Mouse (Mus musculus): ENCODE data around the gene Gatad2b. TPM values are rescaled to one million over a fixed set of nuclear protein-coding genes. Genes with fewer than 3 reads are reported as not detected.

Gatad2b gene
- polyA plus RNA-seq, 1 experiment from 2014 or later, result 14.1 TPM

GRCm38 (mm10) chr3:90376247-90376585 lies 83.2 kb downstream of the Gatad2b start:
- peak; percentile 85 for DNase-seq (ENCODE audit: low spot score)
- H3K27me3 ChIP-seq (ENCODE audit: low read depth, poor library complexity, severe bottlenecking), result no peaks in the 10 kb centered on the region; the same call in 1 of the 2 replicates
- no peaks in the 10 kb centered on the region for H3K36me3 ChIP-seq
- peak overlapping the region; percentile 79 for H3K27ac ChIP-seq (replicated peaks)
- no peaks in the 10 kb centered on the region for H3K9me3 ChIP-seq (replicated peaks)
- H3K4me1 ChIP-seq, result peaks cover 35% of the 10 kb centered on the region
- H3K4me3 ChIP-seq, result peak overlapping the region; percentile 9; the same call in 1 of the 2 replicates
- WGBS, result 40% methylated on average over 1 of the region's 1 CpGs

- 87% methylated on average over 5 of the region's 5 CpGs for WGBS
- H3K9me3 ChIP-seq (replicated peaks), result no peaks in the 10 kb centered on the region
Measured at GRCm38 (mm10) chr3:90378496-90378895, 85.5 kb downstream of the Gatad2b start.

GRCm38 (mm10) chr3:90381727-90382126 lies 88.7 kb downstream of the Gatad2b start:
- peaks cover 22% of the 10 kb centered on the region for H3K36me3 ChIP-seq
- no peaks in the 10 kb centered on the region for H3K9me3 ChIP-seq (replicated peaks)
- no peak overlapping the region for H3K4me3 ChIP-seq
- H3K4me1 ChIP-seq, result peaks cover 26% of the 10 kb centered on the region
- 75% methylated on average over 11 of the region's 11 CpGs for WGBS
- H3K27ac ChIP-seq (replicated peaks), result no peak overlapping the region
- H3K27me3 ChIP-seq (ENCODE audit: low read depth, poor library complexity, severe bottlenecking), result no peaks in the 10 kb centered on the region; the same call in 1 of the 2 replicates
- no peak for DNase-seq (ENCODE audit: low spot score)

More at GRCm38 (mm10) chr3:90378496-90378895, 85.5 kb downstream of the Gatad2b start:
- H3K4me1 ChIP-seq, result peaks cover 35% of the 10 kb centered on the region
- no peaks in the 10 kb centered on the region; the same call in 1 of the 2 replicates for H3K27me3 ChIP-seq (ENCODE audit: low read depth, poor library complexity, severe bottlenecking)
- DNase-seq (ENCODE audit: low spot score), result no peak
- H3K27ac ChIP-seq (replicated peaks), result 0 out of 2 replicates have a peak overlapping the region, but pooled peaks have one; percentile 38
- no peak overlapping the region for H3K4me3 ChIP-seq
- no peaks in the 10 kb centered on the region for H3K36me3 ChIP-seq

GRCm38 (mm10) chr3:90383690-90384089 lies 90.7 kb downstream of the Gatad2b start:
- Histone ChIP-seq H3K27me3 (ENCODE audit: low read depth, poor library complexity, severe bottlenecking) (peaks cover 13% of the 10 kb centered on the region), H3K27ac (replicated peaks) (no peak overlapping the region), H3K4me1 (peaks cover 20% of the 10 kb centered on the region), H3K4me3 (no peak overlapping the region), H3K36me3 (peaks cover 38% of the 10 kb centered on the region), H3K9me3 (replicated peaks) (no peaks in the 10 kb centered on the region)
- 91% methylated on average over 4 of the region's 4 CpGs for WGBS
- DNase-seq (ENCODE audit: low spot score), result no peak

- Histone ChIP-seq H3K27me3 (ENCODE audit: low read depth, poor library complexity, severe bottlenecking) (peaks cover 13% of the 10 kb centered on the region), H3K4me3 (no peak overlapping the region), H3K4me1 (peaks cover 31% of the 10 kb centered on the region), H3K9me3 (replicated peaks) (no peaks in the 10 kb centered on the region), H3K36me3 (peaks cover 38% of the 10 kb centered on the region), H3K27ac (replicated peaks) (no peak overlapping the region)
- no peak for DNase-seq (ENCODE audit: low spot score)
- WGBS, result 72% methylated on average over 7 of the region's 7 CpGs
Measured at GRCm38 (mm10) chr3:90384851-90385375, 91.9 kb downstream of the Gatad2b start.

GRCm38 (mm10) chr3:90386817-90387216 lies 93.8 kb downstream of the Gatad2b start:
- Histone ChIP-seq H3K9me3 (replicated peaks) (no peaks in the 10 kb centered on the region), H3K36me3 (peaks cover 51% of the 10 kb centered on the region), H3K27ac (replicated peaks) (no peak overlapping the region), H3K4me1 (peaks cover 43% of the 10 kb centered on the region), H3K27me3 (ENCODE audit: low read depth, poor library complexity, severe bottlenecking) (peaks cover 26% of the 10 kb centered on the region), H3K4me3 (no peak overlapping the region)
- 94% methylated on average over 10 of the region's 10 CpGs for WGBS
- no peak for DNase-seq (ENCODE audit: low spot score)

GRCm38 (mm10) chr3:90387483-90387882 lies 94.5 kb downstream of the Gatad2b start:
- Histone ChIP-seq H3K27ac (replicated peaks) (no peak overlapping the region), H3K4me3 (no peak overlapping the region), H3K9me3 (replicated peaks) (no peaks in the 10 kb centered on the region), H3K27me3 (ENCODE audit: low read depth, poor library complexity, severe bottlenecking) (peaks cover 27% of the 10 kb centered on the region), H3K4me1 (peaks cover 43% of the 10 kb centered on the region), H3K36me3 (peaks cover 58% of the 10 kb centered on the region)
- WGBS, result 83% methylated on average over 11 of the region's 11 CpGs
- no peak for DNase-seq (ENCODE audit: low spot score)

GRCm38 (mm10) chr3:90388192-90388591 lies 95.2 kb downstream of the Gatad2b start:
- peak overlapping the region; percentile 73 for H3K4me3 ChIP-seq
- peaks cover 65% of the 10 kb centered on the region for H3K36me3 ChIP-seq
- H3K27me3 ChIP-seq (ENCODE audit: low read depth, poor library complexity, severe bottlenecking), result peaks cover 27% of the 10 kb centered on the region
- peaks cover 43% of the 10 kb centered on the region for H3K4me1 ChIP-seq
- DNase-seq (ENCODE audit: low spot score), result no peak
- WGBS, result 89% methylated on average over 4 of the region's 4 CpGs
- no peaks in the 10 kb centered on the region for H3K9me3 ChIP-seq (replicated peaks)
- H3K27ac ChIP-seq (replicated peaks), result no peak overlapping the region

GRCm38 (mm10) chr3:90388726-90389510 lies 95.9 kb downstream of the Gatad2b start:
- 3% methylated on average over 52 of the region's 53 CpGs for WGBS
- peak overlapping the region; percentile 73 for H3K4me3 ChIP-seq
- peaks cover 43% of the 10 kb centered on the region for H3K4me1 ChIP-seq
- no peak for DNase-seq (ENCODE audit: low spot score)
- H3K27me3 ChIP-seq (ENCODE audit: low read depth, poor library complexity, severe bottlenecking), result peaks cover 27% of the 10 kb centered on the region
- H3K27ac ChIP-seq (replicated peaks), result peak overlapping the region; percentile 90
- no peaks in the 10 kb centered on the region for H3K9me3 ChIP-seq (replicated peaks)
- peaks cover 72% of the 10 kb centered on the region for H3K36me3 ChIP-seq

GRCm38 (mm10) chr3:90389511-90390490 lies 96.8 kb downstream of the Gatad2b start, which contains the start of gene Slc27a3:
TSS of gene Slc27a3 (minus strand) at chr3:90389938.
- peaks cover 27% of the 10 kb centered on the region for H3K27me3 ChIP-seq (ENCODE audit: low read depth, poor library complexity, severe bottlenecking)
- peaks cover 78% of the 10 kb centered on the region for H3K36me3 ChIP-seq
- no peaks in the 10 kb centered on the region for H3K9me3 ChIP-seq (replicated peaks)
- H3K4me1 ChIP-seq, result peaks cover 40% of the 10 kb centered on the region
- DNase-seq (ENCODE audit: low spot score), result peak; percentile 81
- peak within 1 kb of the TSS; percentile 73 for H3K4me3 ChIP-seq
- 2% methylated on average over 55 of the region's 55 CpGs for WGBS
- peak within 1 kb of the TSS; percentile 90 for H3K27ac ChIP-seq (replicated peaks)

- WGBS, result 77% methylated on average over 4 of the region's 4 CpGs
- Histone ChIP-seq H3K4me1 (peaks cover 37% of the 10 kb centered on the region), H3K9me3 (replicated peaks) (no peaks in the 10 kb centered on the region), H3K36me3 (peaks cover 78% of the 10 kb centered on the region), H3K27me3 (ENCODE audit: low read depth, poor library complexity, severe bottlenecking) (peaks cover 27% of the 10 kb centered on the region), H3K27ac (replicated peaks) (no peak overlapping the region), H3K4me3 (no peak overlapping the region)
- no peak for DNase-seq (ENCODE audit: low spot score)
Measured at GRCm38 (mm10) chr3:90391004-90391403, 98.0 kb downstream of the Gatad2b start.

GRCm38 (mm10) chr3:90391941-90392340 lies 99.0 kb downstream of the Gatad2b start:
- WGBS, result 89% methylated on average over 8 of the region's 8 CpGs
- Histone ChIP-seq H3K27me3 (ENCODE audit: low read depth, poor library complexity, severe bottlenecking) (peaks cover 27% of the 10 kb centered on the region), H3K36me3 (peaks cover 78% of the 10 kb centered on the region)

More at GRCm38 (mm10) chr3:90391941-90392340, 99.0 kb downstream of the Gatad2b start:
- no peak for DNase-seq (ENCODE audit: low spot score)
- H3K4me1 ChIP-seq, result peaks cover 37% of the 10 kb centered on the region
- no peak overlapping the region for H3K27ac ChIP-seq (replicated peaks)
- no peak overlapping the region for H3K4me3 ChIP-seq
- H3K9me3 ChIP-seq (replicated peaks), result no peaks in the 10 kb centered on the region
